Mouse (Mus musculus) megakaryocyte-erythroid progenitor cell, adult 5-6 weeks (primary cell): ENCODE results near the gene C1qtnf3. TPM values are rescaled to one million over a fixed set of nuclear protein-coding genes. Genes with fewer than 3 reads are reported as not detected.
A peak's percentile ranks its signal among the peaks of the same experiment; 100 is the strongest.
"Not testable (repeated sequence)": the region's sequence is repeated elsewhere in the genome, so short reads cannot be mapped to it uniquely, and the experiment has no call there.

Source experiments
- ATAC-seq: replicated peaks from 2 replicates; pipeline ENCODE4 v1.8.0; 2016; ENCODE audit warnings: mild to moderate bottlenecking, inconsistent platforms; ENCODE audit not compliant: severe bottlenecking, poor library complexity, low FRiP score, low TSS enrichment
- total RNA-seq, 2 experiments: library from RNA; stranded (forward) in 1 of 2; stranded (reverse) in 1 of 2; fragments of 200-1000, 215-1000 nt in 1 of 2; fragments of >200 nt in 1 of 2; fragmentation: Nextera tagmentation in 1 of 2; gene quantifications; 2 replicates each; pipeline ENCODE4 v1.2.3; 2014 to 2017

C1qtnf3 gene
- total RNA-seq, 2 experiments from 2014 or later, result not detected

DNA sequence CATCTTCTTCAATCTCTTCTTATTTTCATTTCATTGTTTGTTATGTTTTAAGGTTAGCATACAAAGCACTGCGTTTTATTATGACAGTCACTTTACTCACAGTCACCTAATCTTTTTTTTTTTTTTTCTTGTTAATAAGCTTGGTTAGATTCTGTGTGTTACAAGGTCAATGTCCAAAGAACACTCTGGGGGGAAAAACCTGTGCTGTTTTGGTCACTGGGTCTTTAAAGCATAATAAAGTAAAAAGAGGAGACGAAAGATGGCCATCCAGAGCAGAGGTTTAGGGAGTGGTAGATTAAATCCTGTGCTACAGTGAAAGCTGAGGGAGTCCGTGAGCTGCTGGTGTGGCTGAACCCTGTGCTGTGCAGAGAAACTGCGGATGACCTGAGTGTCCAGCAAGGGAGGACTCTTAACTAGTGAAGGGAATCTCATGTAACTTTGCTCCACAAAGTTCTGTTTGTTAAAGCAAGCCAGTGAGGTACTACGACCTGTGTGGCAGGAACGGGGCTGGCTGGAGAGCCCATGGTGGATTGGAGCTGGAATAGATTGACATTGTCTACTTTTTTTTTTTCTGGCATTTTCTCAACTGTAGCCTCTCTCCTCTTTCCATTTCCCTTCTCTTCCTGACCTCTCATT lies 2.4 kb downstream of the C1qtnf3 start:
- no peak for ATAC-seq

DNA sequence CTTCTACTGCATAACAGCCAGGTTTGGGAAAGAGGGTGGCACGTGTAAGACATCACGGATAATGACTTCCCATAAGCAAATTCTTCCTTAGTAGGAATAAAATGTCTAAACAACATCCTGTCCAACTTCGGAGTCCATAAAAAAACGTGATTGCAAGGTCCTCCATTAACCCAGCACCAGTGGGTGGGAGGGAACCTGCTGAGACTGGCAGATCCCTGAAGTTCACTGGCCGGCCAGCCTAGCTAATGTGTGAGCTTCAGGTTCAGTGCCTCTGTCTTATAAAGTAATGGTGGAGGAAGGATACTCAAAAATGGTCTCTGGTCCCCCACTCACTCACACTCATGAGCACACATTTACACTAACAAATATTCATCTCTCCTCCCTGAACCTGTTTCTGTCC lies 3.0 kb downstream of the C1qtnf3 start:
- no peak for ATAC-seq

GRCm38 (mm10) chr15:10956706-10957105 lies 4.6 kb downstream of the C1qtnf3 start:
- ATAC-seq, result no peak

- ATAC-seq, result no peak
Measured at GRCm38 (mm10) chr15:10959277-10960026, 7.3 kb downstream of the C1qtnf3 start.

DNA sequence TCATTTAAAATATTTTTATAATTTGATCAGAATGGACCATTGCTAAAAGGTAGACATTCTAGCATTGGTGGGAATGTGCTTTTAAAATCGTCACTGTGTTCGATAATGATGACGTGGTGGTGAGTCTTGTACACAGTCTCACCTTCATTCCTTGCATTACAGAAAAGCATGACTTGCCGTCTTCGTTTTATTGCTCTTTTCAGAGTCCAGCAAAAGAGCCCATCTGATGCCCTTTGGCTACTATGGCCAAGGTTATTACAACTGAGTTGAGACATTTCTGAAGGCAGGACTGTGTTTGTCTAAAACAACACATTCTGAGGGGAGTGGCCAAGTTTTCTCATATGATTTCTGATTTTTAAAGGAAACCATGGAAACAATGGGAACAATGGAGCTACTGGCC lies 8.1 kb downstream of the C1qtnf3 start:
- ATAC-seq, result no peak

DNA sequence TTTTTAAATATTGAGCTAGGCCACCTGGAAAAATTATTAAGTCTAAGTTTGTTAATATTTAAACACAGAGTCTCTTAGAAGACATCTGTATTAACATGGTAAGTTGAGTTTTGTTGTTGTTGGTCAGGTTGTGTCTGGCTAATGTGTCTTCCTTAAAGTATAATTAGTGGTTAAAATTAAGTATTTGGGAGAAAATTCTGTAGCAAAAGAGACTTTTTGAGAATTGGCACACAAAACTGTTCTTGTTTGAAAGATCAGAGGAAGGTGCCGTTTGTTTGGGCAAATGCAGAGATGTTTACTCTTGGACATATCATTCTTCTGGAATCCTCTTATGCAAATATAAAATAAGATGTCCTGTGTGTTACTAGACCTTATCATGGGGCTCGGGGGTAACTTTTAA lies 10.5 kb downstream of the C1qtnf3 start:
- no peak for ATAC-seq

DNA sequence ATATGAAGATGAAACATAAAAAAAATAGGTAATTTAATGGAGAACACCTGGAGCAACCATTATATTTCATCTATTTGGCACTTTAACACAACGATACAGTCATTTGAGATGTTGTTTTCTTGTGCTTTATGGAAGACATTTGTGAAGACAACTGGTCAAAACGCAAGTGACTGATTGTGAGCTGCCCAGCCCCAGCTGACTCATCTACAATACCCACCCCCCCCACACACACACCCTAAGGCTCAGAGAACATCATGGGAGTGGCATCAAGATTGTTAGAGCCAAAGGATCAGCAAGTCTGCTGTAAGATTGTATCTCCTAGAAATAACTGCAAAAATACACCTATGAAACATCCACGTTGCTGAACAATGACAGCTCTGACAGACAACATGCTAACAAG lies 17.3 kb downstream of the C1qtnf3 start:
- ATAC-seq, result no peak

- no peak for ATAC-seq
Measured at GRCm38 (mm10) chr15:10970777-10971176, 18.6 kb downstream of the C1qtnf3 start.

GRCm38 (mm10) chr15:10977151-10977550 lies 25.0 kb downstream of the C1qtnf3 start:
- ATAC-seq, result no peak

DNA sequence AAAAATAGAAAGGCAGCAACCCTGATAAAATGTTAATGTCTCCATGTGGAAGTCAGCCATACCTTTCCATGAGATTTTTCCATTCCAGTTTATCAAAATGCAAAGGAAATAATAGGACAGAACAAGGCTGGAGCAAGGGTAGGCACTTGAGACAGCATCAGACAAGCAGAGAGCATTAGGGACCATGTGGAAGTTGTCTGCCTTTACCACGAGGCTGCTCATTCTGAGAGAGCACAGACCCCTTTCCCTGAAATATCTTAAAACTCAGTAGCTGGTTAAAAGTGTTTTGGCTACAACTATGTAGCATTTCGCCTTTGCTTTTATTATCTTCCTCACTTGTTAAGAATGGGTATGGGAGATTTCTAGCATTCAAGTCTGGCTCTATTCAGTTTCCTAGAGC lies 28.6 kb downstream of the C1qtnf3 start:
- ATAC-seq, result no peak

DNA sequence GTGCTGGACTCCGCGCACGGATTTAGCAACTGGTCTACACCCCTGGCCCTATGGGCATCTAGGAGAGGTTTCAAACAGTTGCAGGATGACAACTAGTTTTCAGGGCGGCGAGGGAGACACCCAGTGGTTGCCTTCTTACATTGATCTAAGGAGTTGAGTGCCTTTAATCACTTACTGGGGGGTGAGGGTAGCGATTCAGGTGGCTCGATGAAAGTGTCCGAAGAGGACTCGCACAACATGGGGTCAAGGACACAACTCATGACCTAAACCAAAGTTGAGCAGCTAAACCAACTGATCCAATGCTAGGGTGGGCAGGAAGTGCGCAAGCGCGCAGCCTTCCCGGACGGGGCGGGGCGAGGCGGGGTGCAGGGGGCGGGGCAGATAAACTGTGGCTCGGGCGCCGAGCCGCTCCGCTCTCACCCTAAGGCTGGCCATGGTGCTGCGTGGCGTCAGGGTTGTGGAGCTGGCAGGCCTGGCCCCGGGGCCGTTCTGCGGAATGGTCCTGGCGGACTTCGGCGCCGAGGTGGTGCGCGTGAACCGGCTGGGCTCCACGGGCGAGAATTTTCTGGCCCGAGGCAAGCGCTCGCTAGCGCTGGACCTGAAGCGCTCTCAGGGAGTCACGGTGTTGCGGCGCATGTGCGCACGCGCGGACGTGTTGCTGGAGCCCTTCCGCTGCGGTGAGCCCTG lies 29.4 kb downstream of the C1qtnf3 start, which contains the start of gene Amacr:
TSS of gene Amacr (plus strand) at position 380 of the 687 bp plus-strand sequence.
- peak; percentile 95 for ATAC-seq

DNA sequence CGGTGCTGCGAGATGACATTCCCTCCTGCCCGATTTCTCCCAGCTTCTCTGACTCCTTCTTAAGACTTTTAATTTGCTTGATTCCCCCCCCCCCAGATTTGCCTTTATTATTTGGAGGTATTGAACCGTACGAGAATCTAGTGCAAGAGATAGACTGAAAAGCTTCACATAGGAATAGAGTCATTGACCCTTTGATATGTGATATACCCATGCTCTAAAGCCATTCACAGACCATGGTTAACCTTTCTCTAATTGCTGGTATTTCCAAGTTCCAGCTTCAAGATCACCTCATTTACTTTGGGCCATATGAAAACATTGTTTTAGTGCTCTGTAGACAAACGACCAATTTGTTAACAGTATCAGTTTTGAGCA lies 29.9 kb downstream of the C1qtnf3 start:
- ATAC-seq, result peak; percentile 29

- no peak for ATAC-seq
Measured at GRCm38 (mm10) chr15:10985756-10986155, 33.6 kb downstream of the C1qtnf3 start.

DNA sequence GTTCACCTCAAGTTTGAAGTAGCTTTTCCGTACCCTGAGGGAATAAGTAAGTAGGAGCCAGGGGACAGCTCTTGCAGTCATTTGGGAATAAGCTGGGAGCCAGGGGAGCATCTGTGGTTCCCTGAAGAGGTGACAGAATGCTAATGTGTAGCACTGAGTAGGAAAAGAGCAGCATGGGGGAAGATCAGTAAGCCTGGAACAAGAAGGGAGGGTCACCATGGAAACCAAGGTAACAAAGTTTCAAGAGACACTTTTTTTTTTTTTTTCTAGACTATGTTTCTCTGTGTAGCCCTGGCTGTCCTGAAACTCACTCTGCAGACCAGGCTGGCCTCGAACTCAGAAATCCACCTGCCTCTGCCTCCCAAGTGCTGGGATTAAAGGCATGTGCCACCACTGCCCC lies 34.3 kb downstream of the C1qtnf3 start:
- ATAC-seq, result not testable (repeated sequence)

- no peak for ATAC-seq
Measured at GRCm38 (mm10) chr15:10990411-10990810, 38.3 kb downstream of the C1qtnf3 start.

GRCm38 (mm10) chr15:10991566-10991965 lies 39.4 kb downstream of the C1qtnf3 start:
- ATAC-seq, result no peak

- no peak for ATAC-seq
Measured at GRCm38 (mm10) chr15:10999832-11000231, 47.7 kb downstream of the C1qtnf3 start.

DNA sequence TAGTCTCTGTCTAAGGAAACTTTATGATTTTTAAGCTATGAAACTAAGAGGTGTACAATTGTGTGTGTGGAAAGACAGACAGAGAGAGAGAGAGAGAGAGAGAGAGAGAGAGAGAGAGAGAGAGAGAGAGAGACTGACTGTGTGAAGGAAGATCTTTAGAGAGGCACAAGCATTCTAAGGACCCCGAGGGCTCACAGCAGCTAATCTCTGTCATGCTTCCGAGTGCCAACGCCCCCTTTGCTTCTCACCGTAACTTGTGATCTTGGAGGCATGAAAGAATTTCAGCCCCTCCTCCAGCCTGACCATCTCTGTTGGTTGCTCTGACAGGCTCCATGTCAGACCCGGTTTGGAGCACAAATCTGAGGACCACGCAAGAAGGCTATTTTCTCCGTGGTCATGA lies 48.3 kb downstream of the C1qtnf3 start, which contains the start of gene Slc45a2:
TSS of gene Slc45a2 (plus strand) at position 301 of the 400 bp plus-strand sequence.
- ATAC-seq, result no peak

DNA sequence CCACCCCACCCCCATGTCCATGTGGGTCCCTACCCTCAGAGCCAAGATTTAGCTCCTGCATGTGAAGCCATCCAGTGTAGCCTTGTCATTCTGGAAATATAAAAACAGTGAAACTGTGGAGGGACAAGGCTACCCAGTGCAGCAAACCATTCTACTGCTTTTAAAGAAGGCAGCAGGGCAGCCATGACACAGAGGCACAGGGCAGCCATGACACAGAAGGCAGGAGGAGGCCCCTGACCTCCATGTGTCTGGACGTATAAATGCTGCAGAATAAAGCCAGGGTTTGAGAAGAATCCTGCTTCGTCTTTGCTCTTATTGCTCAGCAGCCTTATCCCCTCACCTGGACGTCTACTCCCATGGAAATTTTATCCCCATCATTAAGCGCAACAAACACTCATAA lies 51.7 kb downstream of the C1qtnf3 start:
- ATAC-seq, result no peak

GRCm38 (mm10) chr15:11004646-11005045 lies 52.5 kb downstream of the C1qtnf3 start:
- no peak for ATAC-seq
